Mouse (Mus musculus) kidney, embryonic 16.5 days (tissue): Measurements from ENCODE around the gene Fkbp1b. TPM values are rescaled to one million over a fixed set of nuclear protein-coding genes. Genes with fewer than 3 reads are reported as not detected.
A peak's percentile ranks its signal among the peaks of the same experiment; 100 is the strongest.
"Not testable (repeated sequence)": the region's sequence is repeated elsewhere in the genome, so short reads cannot be mapped to it uniquely, and the experiment has no call there.

Experiments
- ATAC-seq: fragments of 200-750 bp; cut with Nextera tagmentation; 2 replicates; pipeline ENCODE4 v1.8.0; 2017; ENCODE audit warnings: moderate TSS enrichment; ENCODE audit not compliant: low FRiP score, low TSS enrichment
- H3K27ac ChIP-seq: fragments of 300-500 bp; sonication (generic); 2 replicates; pipeline ENCODE4 v1.5.1; 2014; ENCODE audit warnings: low read length
- H3K27me3 ChIP-seq: fragments of 300-500 bp; sonication (generic); 2 replicates; pipeline ENCODE4 v1.6.1; 2014; ENCODE audit warnings: low read length, control low read depth, mixed read lengths; ENCODE audit not compliant: insufficient read depth
- H3K36me3 ChIP-seq: fragments of 300-500 bp; sonication (generic); 2 replicates; pipeline ENCODE4 v1.6.1; 2014; ENCODE audit warnings: low read length, control low read depth, mixed read lengths; ENCODE audit not compliant: insufficient read depth
- H3K4me1 ChIP-seq: fragments of 300-500 bp; sonication (generic); 2 replicates; pipeline ENCODE4 v1.6.1; 2014; ENCODE audit warnings: low read length, control low read depth, mixed read lengths; ENCODE audit not compliant: insufficient read depth
- H3K4me2 ChIP-seq: fragments of 300-500 bp; sonication (generic); replicated peaks from 2 replicates; pipeline ENCODE4 v1.6.1; 2014; ENCODE audit warnings: low read depth, low read length
- H3K4me3 ChIP-seq: fragments of 300-500 bp; sonication (generic); 2 replicates; pipeline ENCODE4 v1.5.1; 2014; ENCODE audit warnings: mild to moderate bottlenecking, low read length
- H3K9ac ChIP-seq: fragments of 300-500 bp; sonication (generic); replicated peaks from 2 replicates; pipeline ENCODE4 v1.6.1; 2014; ENCODE audit warnings: low read length
- H3K9me3 ChIP-seq: fragments of 300-500 bp; sonication (generic); 2 replicates; pipeline ENCODE4 v1.6.1; 2016; ENCODE audit warnings: low read length, control low read depth
- WGBS: fragments of 180-500 bp; shearing (Covaris S2); extraction: QIAGEN DNeasy Blood & Tissue Kit; methylation state at CpG from one replicate; pipeline ENCODE4 v1.1.7; 2014; 5-methylcytosine and 5-hydroxymethylcytosine counted together
- polyA plus RNA-seq: library from polyadenylated mRNA; unstranded; fragments of >200 nt; fragmentation: Nextera tagmentation; extraction: Ambion mirVana; gene quantifications from 2 replicates; pipeline ENCODE4 v1.2.1, GENCODE M21; 2015

Gene Fkbp1b
- polyA plus RNA-seq, 1 experiment from 2014 or later: 7.4 TPM

GRCm38 (mm10) chr12:4817361-4818101, 23.9 kb downstream of the Fkbp1b start, which contains the start of gene Sf3b6:
TSS of gene Sf3b6 (plus strand) at chr12:4817544.
- Histone ChIP-seq H3K4me2 (peak within 1 kb of the TSS; percentile 83), H3K4me1 (peaks cover 18% of the 10 kb centered on the region), H3K36me3 (peaks cover 21% of the 10 kb centered on the region), H3K27ac (peak within 1 kb of the TSS; percentile 95), H3K4me3 (peak within 1 kb of the TSS; percentile 84), H3K9me3 (no peaks in the 10 kb centered on the region), H3K27me3 (no peaks in the 10 kb centered on the region), H3K9ac (peak within 1 kb of the TSS; percentile 87)
- under 1% methylated on average over 49 of the region's 49 CpGs for WGBS
- peak; percentile 98 for ATAC-seq

DNA sequence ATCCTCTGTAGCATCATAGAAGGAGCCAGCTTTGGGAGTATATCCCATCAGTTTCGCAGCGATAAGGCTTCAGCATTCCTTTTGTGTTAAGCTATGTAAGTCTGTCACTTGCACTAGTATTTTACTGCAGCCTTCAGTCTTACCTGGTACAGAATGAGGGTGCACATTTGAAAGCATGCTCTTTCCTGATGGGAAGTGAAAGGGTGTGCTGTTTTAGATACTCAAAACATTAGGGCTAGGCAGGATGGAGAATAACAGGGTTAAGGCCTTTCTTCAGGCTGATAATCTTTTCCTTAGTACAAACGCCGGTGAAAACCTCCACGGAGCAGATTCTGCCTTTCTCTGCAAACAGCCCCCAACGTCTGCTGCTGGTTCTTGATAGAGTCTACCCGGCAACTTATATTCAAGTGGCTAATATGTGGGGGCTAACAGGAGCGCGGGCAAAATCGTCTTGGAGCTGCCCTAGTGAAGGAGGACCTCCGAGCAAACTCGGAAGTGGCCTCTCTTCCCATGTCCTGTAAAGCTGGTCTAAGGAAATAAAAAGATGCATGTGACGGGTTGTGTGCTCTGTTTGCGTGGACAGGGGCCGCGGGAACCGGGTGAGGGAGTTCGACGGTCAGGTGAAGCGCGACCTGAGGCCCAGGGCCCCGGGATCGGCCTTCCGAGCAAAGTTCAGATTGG, 24.6 kb downstream of the Fkbp1b start:
- Histone ChIP-seq H3K4me1 (peaks cover 19% of the 10 kb centered on the region), H3K4me2 (peak overlapping the region; percentile 83), H3K9me3 (no peaks in the 10 kb centered on the region), H3K36me3 (peaks cover 14% of the 10 kb centered on the region), H3K27ac (peak overlapping the region; percentile 95), H3K9ac (peak overlapping the region; percentile 87), H3K27me3 (no peaks in the 10 kb centered on the region), H3K4me3 (peak overlapping the region; percentile 84)
- 10% methylated on average over 24 of the region's 24 CpGs for WGBS
- ATAC-seq: peak; percentile 84

DNA sequence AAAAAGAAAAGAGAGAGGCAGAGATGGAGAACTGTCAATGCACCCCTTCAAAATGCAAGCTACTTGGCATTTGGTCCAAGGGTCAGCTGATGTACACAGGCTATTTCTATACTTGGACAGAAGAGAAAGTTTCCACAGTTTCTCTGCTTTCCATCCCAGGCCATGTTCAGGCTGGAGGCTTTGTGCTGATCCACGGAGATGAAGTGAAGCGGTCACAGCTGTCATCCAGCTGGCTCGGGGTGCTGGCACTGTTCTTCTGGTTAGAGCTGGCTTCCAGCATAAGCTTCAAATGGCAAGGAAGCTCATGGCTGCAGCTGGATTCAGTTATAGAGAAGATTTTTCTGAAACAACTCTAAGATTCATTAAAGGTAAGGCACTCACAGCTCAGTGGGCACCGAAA, 27.8 kb downstream of the Fkbp1b start:
- H3K9me3 ChIP-seq: peaks cover 5% of the 10 kb centered on the region
- no peak for ATAC-seq
- no peaks in the 10 kb centered on the region for H3K27me3 ChIP-seq
- 87% methylated on average over 4 of the region's 4 CpGs for WGBS
- H3K9ac ChIP-seq: no peak overlapping the region
- H3K4me2 ChIP-seq: no peak overlapping the region
- no peak overlapping the region for H3K27ac ChIP-seq
- no peak overlapping the region for H3K4me3 ChIP-seq
- no peaks in the 10 kb centered on the region for H3K36me3 ChIP-seq
- H3K4me1 ChIP-seq: peaks cover 16% of the 10 kb centered on the region

GRCm38 (mm10) chr12:4811705-4812104, 29.7 kb downstream of the Fkbp1b start:
- WGBS: 37% methylated on average over 3 of the region's 3 CpGs
- H3K27me3 ChIP-seq: no peaks in the 10 kb centered on the region
- H3K36me3 ChIP-seq: no peaks in the 10 kb centered on the region
- peak; percentile 65; the same call in 1 of the 2 replicates for ATAC-seq
- no peak overlapping the region for H3K4me2 ChIP-seq
- H3K9me3 ChIP-seq: peaks cover 5% of the 10 kb centered on the region
- H3K4me1 ChIP-seq: peaks cover 8% of the 10 kb centered on the region
- H3K9ac ChIP-seq: no peak overlapping the region
- H3K4me3 ChIP-seq: no peak overlapping the region
- H3K27ac ChIP-seq: no peak overlapping the region; the same call in 1 of the 2 replicates

GRCm38 (mm10) chr12:4811036-4811435, 30.4 kb downstream of the Fkbp1b start:
- peaks cover 5% of the 10 kb centered on the region for H3K9me3 ChIP-seq
- no peak overlapping the region for H3K4me2 ChIP-seq
- no peak overlapping the region for H3K27ac ChIP-seq
- H3K4me1 ChIP-seq: 0 out of 2 replicates have a peak, but pooled peaks cover 3% of the 10 kb centered on the region
- ATAC-seq: no peak
- no peak overlapping the region for H3K9ac ChIP-seq
- H3K36me3 ChIP-seq: no peaks in the 10 kb centered on the region
- H3K27me3 ChIP-seq: no peaks in the 10 kb centered on the region
- 59% methylated on average over 4 of the region's 4 CpGs for WGBS
- no peak overlapping the region for H3K4me3 ChIP-seq

DNA sequence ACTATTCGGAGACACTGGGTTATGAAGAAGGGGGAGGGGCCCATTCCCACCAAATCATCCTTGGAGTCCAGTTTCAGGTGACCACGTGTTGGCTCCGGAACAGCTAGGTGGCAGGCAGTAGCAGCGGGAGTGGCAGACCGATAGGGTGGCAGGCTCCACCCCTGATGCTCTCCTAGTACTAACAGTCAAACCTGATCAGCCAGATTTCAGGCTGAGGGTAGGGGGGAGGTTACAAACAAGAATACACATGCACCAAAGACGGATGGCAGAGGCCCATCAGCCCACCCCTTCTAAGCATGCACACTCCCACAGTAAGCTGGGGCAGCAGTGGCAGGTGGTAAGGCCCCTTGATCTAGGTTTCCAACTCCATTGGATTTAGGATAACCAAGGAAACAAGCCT, 43.9 kb downstream of the Fkbp1b start:
- ATAC-seq, H3K4me3 ChIP-seq, H3K27me3 ChIP-seq, H3K9me3 ChIP-seq, H3K27ac ChIP-seq, H3K4me1 ChIP-seq, H3K9ac ChIP-seq, H3K4me2 ChIP-seq, H3K36me3 ChIP-seq: not testable (repeated sequence)
- 65% methylated on average over 6 of the region's 6 CpGs for WGBS

DNA sequence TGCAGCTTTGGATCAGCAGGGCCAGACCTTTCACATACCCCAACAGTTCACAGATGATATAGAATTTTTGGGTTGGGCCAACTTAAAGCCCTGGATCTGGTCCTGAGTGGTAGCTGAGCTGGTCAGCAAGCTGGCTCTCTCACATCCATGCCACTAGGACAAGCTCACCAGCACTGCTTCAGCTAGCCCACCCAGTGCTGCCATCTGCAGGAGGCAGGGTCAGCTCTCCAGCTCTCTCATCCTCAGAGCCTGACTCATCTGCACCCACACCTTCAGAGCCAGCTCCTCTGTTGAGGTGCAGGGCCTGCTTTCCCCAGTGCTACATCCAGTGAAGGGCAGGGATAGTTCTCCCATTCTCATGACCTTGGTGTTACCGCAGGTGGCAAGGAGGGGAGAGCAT, 47.7 kb downstream of the Fkbp1b start:
- Histone ChIP-seq H3K4me1 (no peaks in the 10 kb centered on the region), H3K36me3 (no peaks in the 10 kb centered on the region), H3K4me2 (no peak overlapping the region), H3K27ac (no peak overlapping the region), H3K27me3 (no peaks in the 10 kb centered on the region), H3K4me3 (no peak overlapping the region), H3K9me3 (no peaks in the 10 kb centered on the region), H3K9ac (no peak overlapping the region)
- WGBS: 80% methylated on average over 1 of the region's 1 CpGs
- no peak for ATAC-seq

DNA sequence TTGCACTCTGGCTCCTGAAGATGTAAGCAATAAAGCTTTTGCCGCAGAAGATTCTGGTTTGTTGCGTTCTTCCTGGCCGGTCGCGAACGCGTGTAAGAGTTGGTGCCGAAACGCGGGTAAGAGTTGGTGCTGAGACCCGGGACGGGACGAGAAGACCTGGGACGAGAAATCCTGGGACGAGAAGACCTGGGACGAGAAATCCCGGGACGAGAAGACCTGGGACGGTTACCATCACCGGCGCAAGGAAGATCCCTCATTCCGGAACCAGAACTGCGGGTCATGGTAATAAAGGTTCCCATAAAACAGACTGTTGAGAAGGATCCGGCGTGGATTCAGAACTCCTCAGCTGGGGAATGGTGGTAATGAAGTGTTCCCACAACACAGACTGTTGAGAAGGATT, 53.3 kb downstream of the Fkbp1b start:
- not testable (repeated sequence) for H3K9ac ChIP-seq, H3K9me3 ChIP-seq, H3K4me2 ChIP-seq, H3K4me1 ChIP-seq, H3K36me3 ChIP-seq, H3K27ac ChIP-seq, H3K27me3 ChIP-seq, H3K4me3 ChIP-seq, ATAC-seq
- 94% methylated on average over 25 of the region's 25 CpGs for WGBS

GRCm38 (mm10) chr12:4784466-4784865, 56.9 kb downstream of the Fkbp1b start:
- no peaks in the 10 kb centered on the region for H3K36me3 ChIP-seq
- WGBS: 66% methylated on average over 2 of the region's 2 CpGs
- H3K4me3 ChIP-seq: no peak overlapping the region
- H3K4me2 ChIP-seq: no peak overlapping the region
- H3K27ac ChIP-seq: 0 out of 2 replicates have a peak overlapping the region, but pooled peaks have one; percentile 47
- no peak for ATAC-seq
- H3K27me3 ChIP-seq: no peaks in the 10 kb centered on the region
- no peak overlapping the region for H3K9ac ChIP-seq
- H3K4me1 ChIP-seq: no peaks in the 10 kb centered on the region
- no peaks in the 10 kb centered on the region for H3K9me3 ChIP-seq

DNA sequence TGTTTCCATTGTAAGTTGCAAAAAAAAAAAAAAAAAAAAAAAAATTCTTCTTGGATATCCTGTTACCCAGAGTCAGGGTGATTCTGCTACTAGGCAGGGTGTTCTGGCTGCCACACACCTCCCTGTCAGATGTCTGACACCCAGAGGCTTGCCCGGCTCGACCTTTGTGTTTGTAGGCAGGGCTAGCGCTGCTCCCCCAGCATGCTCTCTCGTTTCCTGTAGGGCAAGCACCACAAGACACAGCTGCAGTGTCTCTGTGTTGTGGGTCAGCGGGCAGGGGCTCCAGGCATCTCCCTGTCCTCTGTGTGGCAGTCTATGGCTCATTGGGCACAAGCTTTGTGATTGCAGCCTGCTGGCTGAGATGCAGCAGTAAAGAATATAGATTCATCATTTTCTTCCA, 57.8 kb downstream of the Fkbp1b start:
- H3K36me3 ChIP-seq: no peaks in the 10 kb centered on the region
- WGBS: 24% methylated on average over 5 of the region's 5 CpGs
- H3K4me2 ChIP-seq: no peak overlapping the region
- no peak overlapping the region for H3K9ac ChIP-seq
- no peaks in the 10 kb centered on the region for H3K27me3 ChIP-seq
- H3K4me1 ChIP-seq: no peaks in the 10 kb centered on the region
- 0 out of 2 replicates have a peak overlapping the region, but pooled peaks have one; percentile 47 for H3K27ac ChIP-seq
- H3K9me3 ChIP-seq: no peaks in the 10 kb centered on the region
- H3K4me3 ChIP-seq: no peak overlapping the region
- ATAC-seq: peak; percentile 97
